Mouse (Mus musculus): ENCODE data around the gene Pafah1b2. TPM values are rescaled to one million over a fixed set of nuclear protein-coding genes. Genes with fewer than 3 reads are reported as not detected.

Pafah1b2 gene
- 76.8 TPM for polyA plus RNA-seq (2017; shearing (Covaris generic))

GRCm38 (mm10) chr9:46012091-46013008 lies at the start of gene Pafah1b2, which contains the start of gene Sik3:
Gene Pafah1b2, minus strand, starts transcription at chr9:46012690.
Gene Sik3, plus strand, starts transcription at chr9:46012820.

GRCm38 (mm10) chr9:45955107-45955963 lies 57.2 kb downstream of the Pafah1b2 start, which contains the start of gene Sidt2:
Gene Sidt2, minus strand, starts transcription at chr9:45955258.

GRCm38 (mm10) chr9:45935628-45936210 lies 76.8 kb downstream of the Pafah1b2 start, which contains the start of gene Tagln:
Gene Tagln, minus strand, starts transcription at chr9:45936058.

Other genes starting within 250 kb of the Pafah1b2 start
- 16.8 TPM for gene Cep164, start 184.0 kb downstream of the Pafah1b2 start, polyA plus RNA-seq (2017; shearing (Covaris generic))
- 1.8 TPM for gene Bace1, start 174.1 kb downstream of the Pafah1b2 start, polyA plus RNA-seq (2017; shearing (Covaris generic))
- gene Pcsk7, start 106.2 kb downstream of the Pafah1b2 start, polyA plus RNA-seq (2017; shearing (Covaris generic)) = 49.9 TPM
- gene Rnf214, start 105.8 kb downstream of the Pafah1b2 start, polyA plus RNA-seq (2017; shearing (Covaris generic)) = 26.9 TPM
- 1.8 TPM for gene Tagln, start 76.6 kb downstream of the Pafah1b2 start, polyA plus RNA-seq (2017; shearing (Covaris generic))
- 280 TPM for gene Sidt2, start 57.4 kb downstream of the Pafah1b2 start, polyA plus RNA-seq (2017; shearing (Covaris generic))
- 86.9 TPM for gene Sik3, start 130 bp upstream of the Pafah1b2 start, polyA plus RNA-seq (2017; shearing (Covaris generic))
- not detected for gene Apoa1, start 215.9 kb upstream of the Pafah1b2 start, polyA plus RNA-seq (2017; shearing (Covaris generic))
- gene Apoc3, start 222.9 kb upstream of the Pafah1b2 start, polyA plus RNA-seq (2017; shearing (Covaris generic)) = not detected
- not detected for gene Apoa4, start 228.0 kb upstream of the Pafah1b2 start, polyA plus RNA-seq (2017; shearing (Covaris generic))